Mouse (Mus musculus): Measurements from ENCODE around the gene Ttll11.

DNA sequence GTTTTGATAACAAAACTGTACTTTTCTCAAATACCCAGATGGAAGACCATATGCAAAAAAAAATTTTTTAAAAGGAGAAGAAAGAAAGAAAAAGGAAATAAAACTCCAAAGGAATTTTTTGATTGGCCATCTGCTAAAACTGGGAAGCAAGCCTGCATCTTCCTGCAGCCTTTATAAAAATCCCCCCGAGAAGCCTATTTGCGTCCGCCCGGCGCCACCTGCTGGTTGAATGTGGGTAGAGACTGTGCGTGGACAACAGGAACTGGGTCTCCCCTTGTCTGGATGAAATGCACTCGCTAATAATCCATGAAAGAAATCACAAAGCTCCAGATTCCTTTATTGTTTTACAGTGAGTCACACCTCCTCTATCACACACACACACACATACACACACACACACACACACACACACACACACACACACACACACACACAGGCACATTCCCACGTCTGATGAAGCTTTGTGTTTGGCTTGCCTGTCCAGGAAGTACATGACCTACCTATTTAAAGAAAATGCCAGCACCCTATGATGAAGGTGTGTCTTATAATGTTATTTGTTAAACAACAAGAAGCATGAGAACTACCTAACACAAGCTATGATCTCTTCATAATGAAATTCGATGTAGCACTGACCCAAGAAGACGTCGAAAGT lies 49.1 kb downstream of the Ttll11 start:
- TF ChIP-seq GATA1 (IDR thresholded peaks at IDR 0.05; ENCODE audit: low read length) (no peak), TAL1 (IDR thresholded peaks at IDR 0.05; ENCODE audit: low read length) (no peak)
